Mouse (Mus musculus) kidney, adult 10 weeks (tissue): Measurements from ENCODE around the gene Zscan4-ps1. TPM values are rescaled to one million over a fixed set of nuclear protein-coding genes. Genes with fewer than 3 reads are reported as not detected.

Experiments used
- polyA plus RNA-seq: library from polyadenylated mRNA; stranded (reverse); fragments of 350-450 nt; fragmentation: Illumina TruSeq; extraction: RNeasy Lipid Tissue Mini Kit (QIAGEN cat#74804); gene quantifications from one replicate; pipeline ENCODE4 v1.2.3, GENCODE M21; 2014; ENCODE audit warnings: low read depth, low replicate concordance

Gene Zscan4-ps1
- polyA plus RNA-seq, result not detected

GRCm38 (mm10) chr7:11069591-11069990 is at the start of gene Zscan4-ps1:
Zscan4-ps1 (minus strand) TSS chr7:11069691.

Other genes starting within 250 kb of the Zscan4-ps1 start
- not detected for gene Zscan4b, start 164.6 kb downstream of the Zscan4-ps1 start, polyA plus RNA-seq
- not detected for gene Zscan4c, start 63.9 kb downstream of the Zscan4-ps1 start, polyA plus RNA-seq
- not detected for gene Zscan4d, start 96.5 kb upstream of the Zscan4-ps1 start, polyA plus RNA-seq
- not detected for gene Zscan4e, start 241.0 kb upstream of the Zscan4-ps1 start, polyA plus RNA-seq